Mouse (Mus musculus) cerebellum, adult 2 months (tissue): ENCODE data around the gene Ecel1.

Experiments
- CTCF ChIP-seq: fragments of 200-500 bp; IDR thresholded peaks from 2 replicates; pipeline ENCODE4 v1.5.1; 2011; ENCODE audit warnings: low read depth, mild to moderate bottlenecking, control low read depth, low read length, moderate library complexity, borderline replicate concordance; ENCODE audit not compliant: insufficient read depth
- POLR2A ChIP-seq: fragments of 200-500 bp; IDR thresholded peaks from 2 replicates; pipeline ENCODE4 v1.6.1; 2011; ENCODE audit warnings: low read length, control low read depth, borderline replicate concordance; ENCODE audit not compliant: insufficient read depth

GRCm38 (mm10) chr1:87204465-87204864 is 48.1 kb upstream of the Ecel1 start, which contains the start of gene Chrng:
- TF ChIP-seq POLR2A: no peak
- TF ChIP-seq CTCF: no peak
